Mouse (Mus musculus) kidney, adult 2 months (tissue): ENCODE results near the gene Morn1. TPM values are rescaled to one million over a fixed set of nuclear protein-coding genes. Genes with fewer than 3 reads are reported as not detected.

Experiments used
- DNase-seq: peaks from one replicate; pipeline ENCODE4 v3.0.0; 2021
- H3K27ac ChIP-seq: fragments of 200-500 bp; 2 replicates; pipeline ENCODE4 v1.5.1; 2012; ENCODE audit warnings: low read depth, low read length, control low read depth, inconsistent platforms; ENCODE audit not compliant: insufficient read depth
- H3K27me3 ChIP-seq: fragments of 200-500 bp; replicated peaks from 2 replicates; pipeline ENCODE4 v1.6.1; 2012; ENCODE audit warnings: mild to moderate bottlenecking, moderate library complexity, low read length, inconsistent platforms; ENCODE audit not compliant: control insufficient read depth, insufficient read depth
- H3K36me3 ChIP-seq: fragments of 200-500 bp; 2 replicates; pipeline ENCODE4 v1.6.1; 2012; ENCODE audit warnings: mild to moderate bottlenecking, moderate library complexity, low read length, inconsistent platforms; ENCODE audit not compliant: control insufficient read depth, insufficient read depth
- H3K4me1 ChIP-seq: fragments of 200-500 bp; 2 replicates; pipeline ENCODE4 v1.6.1; 2011; ENCODE audit warnings: low read length; ENCODE audit not compliant: control insufficient read depth, insufficient read depth
- H3K4me3 ChIP-seq: fragments of 200-500 bp; 2 replicates; pipeline ENCODE4 v1.5.1; 2011; ENCODE audit warnings: mild to moderate bottlenecking, low read depth, low read length, control low read depth; ENCODE audit not compliant: insufficient read depth
- CTCF ChIP-seq: fragments of 200-500 bp; conservative IDR thresholded peaks from 2 replicates; pipeline ENCODE4 v1.5.1; 2011; ENCODE audit warnings: low read depth, mild to moderate bottlenecking, control low read depth, low read length, moderate library complexity, mixed read lengths; ENCODE audit not compliant: insufficient read depth, insufficient read length
- POLR2A ChIP-seq: fragments of 200-500 bp; IDR thresholded peaks from one replicate; pipeline ENCODE4 v1.6.1; 2011; ENCODE audit warnings: low read depth, low read length, control low read depth
- WGBS: fragments of 180-500 bp; shearing (Covaris S2); methylation state at CpG from one replicate; pipeline ENCODE4 v1.1.7; 2018; 5-methylcytosine and 5-hydroxymethylcytosine counted together
- polyA plus RNA-seq: library from polyadenylated mRNA; depleted of rRNA; stranded (reverse); fragments of >200 nt; gene quantifications from 2 replicates; pipeline ENCODE4 v1.2.3, GENCODE M21; 2012

Gene Morn1
- polyA plus RNA-seq, 1 experiment, result 10.4 TPM

DNA sequence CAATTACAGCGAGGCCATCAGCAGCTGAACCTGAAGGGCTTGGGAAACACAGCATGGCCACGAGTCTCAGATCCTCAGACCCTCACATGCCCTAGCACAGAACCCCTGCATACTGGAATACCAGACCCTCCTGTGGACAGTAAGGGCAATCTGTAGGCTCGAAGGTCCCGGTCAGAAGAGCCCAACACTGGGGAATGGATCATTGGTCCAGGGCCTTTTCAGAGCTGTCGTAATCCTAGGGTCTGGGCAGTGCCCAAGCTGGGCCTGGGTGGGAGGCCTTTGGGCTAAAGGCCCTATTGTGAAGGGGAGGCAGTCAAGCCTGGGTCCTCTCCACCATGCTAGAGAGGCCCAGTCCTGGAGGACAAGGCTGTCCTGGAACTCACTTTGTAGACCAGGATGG lies 56.5 kb downstream of the Morn1 start:
- 94% methylated on average over 5 of the region's 5 CpGs for WGBS
- no peak overlapping the region for H3K27ac ChIP-seq

DNA sequence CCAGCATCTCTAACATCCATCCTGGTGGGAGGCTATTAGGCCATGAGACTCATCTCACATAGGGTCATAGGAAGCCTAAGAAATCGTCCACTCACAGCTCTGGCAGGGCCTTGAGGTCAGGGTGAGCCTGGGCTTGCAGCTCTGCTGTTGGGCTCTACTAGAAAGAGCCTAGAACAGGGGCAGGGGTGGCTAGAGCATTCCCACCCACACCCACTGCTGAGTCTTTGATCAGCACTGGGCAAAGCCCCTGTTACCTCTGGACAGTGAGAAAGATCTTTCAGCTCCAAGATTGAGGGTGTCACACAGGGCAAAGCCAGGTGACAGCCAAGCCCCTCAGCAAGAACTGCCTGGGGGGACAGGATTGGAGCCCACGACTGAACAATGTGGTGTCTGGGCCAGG lies 57.0 kb downstream of the Morn1 start:
- Histone ChIP-seq H3K27me3 (no peaks in the 10 kb centered on the region), H3K27ac (peak overlapping the region; percentile 75), H3K4me3 (no peak overlapping the region), H3K4me1 (peaks cover 29% of the 10 kb centered on the region), H3K36me3 (no peaks in the 10 kb centered on the region)
- no peak for DNase-seq
- 54% methylated on average over 2 of the region's 2 CpGs for WGBS
- TF ChIP-seq POLR2A (no peak), CTCF (no peak)

More for the DNA sequence above, 56.5 kb downstream of the Morn1 start:
- Histone ChIP-seq H3K4me1 (peaks cover 28% of the 10 kb centered on the region), H3K27me3 (no peaks in the 10 kb centered on the region), H3K36me3 (no peaks in the 10 kb centered on the region), H3K4me3 (no peak overlapping the region)
- no peak for DNase-seq
- TF ChIP-seq POLR2A, result no peak
- TF ChIP-seq CTCF, result no peak

DNA sequence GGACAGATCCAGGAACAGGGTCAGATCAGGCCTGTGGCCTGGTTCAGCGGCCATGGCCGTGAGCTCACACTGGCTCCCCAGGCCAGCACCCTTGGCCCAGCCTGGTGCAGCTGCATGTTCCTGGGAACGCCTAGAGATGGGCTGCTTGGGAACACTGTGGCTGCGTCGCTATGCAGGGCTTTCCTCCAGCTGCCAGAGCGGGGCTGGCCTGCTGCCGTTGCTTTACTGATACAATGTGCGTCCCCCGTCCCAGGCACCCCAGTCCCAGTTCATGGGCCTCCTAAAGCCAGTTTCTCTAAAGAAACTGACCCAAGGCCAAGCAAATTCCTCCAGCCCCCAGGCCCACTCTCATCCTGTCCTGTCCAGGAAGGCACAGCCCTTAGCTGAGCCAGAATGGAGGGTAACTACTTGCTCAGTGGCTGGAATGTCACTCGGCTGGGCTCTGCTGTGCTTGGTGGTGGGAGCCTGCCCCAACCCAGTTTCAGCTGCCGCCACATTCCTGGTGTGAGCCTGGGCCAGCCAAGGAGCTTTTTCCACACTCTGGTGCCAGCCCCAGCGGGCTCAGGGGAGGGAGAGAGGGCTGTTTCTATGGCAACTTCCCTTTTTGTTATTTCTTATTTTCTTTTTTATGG lies 57.6 kb downstream of the Morn1 start:
- peak overlapping the region; percentile 75 for H3K27ac ChIP-seq
- no peaks in the 10 kb centered on the region for H3K36me3 ChIP-seq
- WGBS, result 42% methylated on average over 12 of the region's 12 CpGs

DNA sequence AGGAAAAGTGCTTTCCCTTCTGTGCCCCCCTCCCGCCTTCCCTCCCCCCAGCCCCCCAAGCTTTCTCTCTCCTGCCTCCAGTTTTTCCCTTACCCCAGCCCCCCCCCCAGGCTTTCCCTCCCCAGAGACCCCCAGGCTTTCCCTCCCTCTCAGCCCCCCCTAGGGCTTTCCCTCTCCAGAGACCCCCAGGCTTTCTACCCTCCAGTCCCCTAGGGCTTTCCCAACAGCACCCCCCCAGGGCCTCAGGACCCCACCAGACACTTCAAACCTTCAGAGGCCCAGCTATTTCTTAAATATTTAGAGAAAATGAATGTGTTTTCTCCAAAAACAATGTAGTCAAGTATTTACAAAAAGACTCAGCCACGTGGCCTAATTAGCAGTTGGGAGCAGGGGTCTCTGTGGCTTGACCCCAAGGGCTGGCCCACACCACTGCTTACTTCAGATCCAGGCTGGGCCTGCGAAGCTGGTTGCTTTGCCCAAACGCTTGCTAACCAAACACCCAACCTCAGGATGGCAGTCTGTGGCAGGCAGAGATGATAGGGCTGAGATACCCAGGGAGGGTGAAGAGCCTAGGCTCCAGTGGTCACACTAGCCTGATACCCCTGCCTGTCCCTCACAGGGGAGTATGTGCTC lies 58.3 kb downstream of the Morn1 start:
- no peak for DNase-seq
- Histone ChIP-seq H3K27me3 (no peaks in the 10 kb centered on the region), H3K4me1 (peaks cover 30% of the 10 kb centered on the region), H3K4me3 (no peak overlapping the region), H3K36me3 (no peaks in the 10 kb centered on the region), H3K27ac (no peak overlapping the region)
- WGBS, result 75% methylated on average over 4 of the region's 4 CpGs
- no peak for TF ChIP-seq POLR2A
- TF ChIP-seq CTCF, result 0 out of 2 replicates have a peak, but pooled peaks have one; percentile 21

More for the DNA sequence above, 57.6 kb downstream of the Morn1 start:
- no peaks in the 10 kb centered on the region for H3K27me3 ChIP-seq
- peaks cover 29% of the 10 kb centered on the region for H3K4me1 ChIP-seq
- no peak overlapping the region for H3K4me3 ChIP-seq
- TF ChIP-seq POLR2A, result no peak
- no peak for TF ChIP-seq CTCF
- peak; percentile 75 for DNase-seq

DNA sequence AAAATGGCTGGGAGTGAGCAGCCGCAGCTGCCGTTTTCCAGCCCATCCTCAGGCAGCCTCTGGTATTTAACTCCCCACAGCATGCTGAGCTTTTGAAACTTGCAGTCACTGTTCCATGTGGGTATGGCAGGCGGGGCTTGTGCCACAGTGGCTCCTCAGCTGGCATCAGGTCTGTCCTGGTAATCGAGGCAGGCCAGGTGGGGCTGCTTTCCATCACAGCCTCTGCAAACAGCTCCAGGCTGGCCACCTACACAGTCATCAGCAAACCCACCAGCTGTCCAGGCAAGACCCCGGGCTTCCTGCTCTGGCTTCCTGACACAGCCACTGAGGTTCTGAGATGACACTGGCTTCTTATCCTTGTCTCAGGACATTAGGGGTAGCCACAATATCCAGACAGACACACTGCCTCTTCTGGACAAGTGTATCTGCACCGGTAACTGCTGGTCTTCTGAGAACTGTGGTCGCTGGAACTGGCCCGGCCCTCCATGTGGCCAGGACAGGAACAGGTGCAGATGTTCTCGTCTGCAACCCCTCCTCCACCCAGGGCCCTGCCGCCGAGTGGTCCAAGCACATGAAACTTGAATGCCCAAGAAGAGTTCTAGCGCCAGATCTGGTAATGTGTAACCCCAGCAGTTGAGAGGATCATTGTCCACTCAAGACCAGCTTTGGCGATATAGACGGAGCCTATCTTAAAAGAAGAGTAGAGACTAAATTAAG lies 59.9 kb downstream of the Morn1 start:
- H3K27ac ChIP-seq, result no peak overlapping the region
- no peak for TF ChIP-seq CTCF
- no peak for TF ChIP-seq POLR2A
- no peaks in the 10 kb centered on the region for H3K27me3 ChIP-seq
- no peaks in the 10 kb centered on the region for H3K36me3 ChIP-seq
- H3K4me1 ChIP-seq, result peaks cover 30% of the 10 kb centered on the region
- H3K4me3 ChIP-seq, result no peak overlapping the region
- no peak for DNase-seq
- WGBS, result 48% methylated on average over 14 of the region's 14 CpGs

DNA sequence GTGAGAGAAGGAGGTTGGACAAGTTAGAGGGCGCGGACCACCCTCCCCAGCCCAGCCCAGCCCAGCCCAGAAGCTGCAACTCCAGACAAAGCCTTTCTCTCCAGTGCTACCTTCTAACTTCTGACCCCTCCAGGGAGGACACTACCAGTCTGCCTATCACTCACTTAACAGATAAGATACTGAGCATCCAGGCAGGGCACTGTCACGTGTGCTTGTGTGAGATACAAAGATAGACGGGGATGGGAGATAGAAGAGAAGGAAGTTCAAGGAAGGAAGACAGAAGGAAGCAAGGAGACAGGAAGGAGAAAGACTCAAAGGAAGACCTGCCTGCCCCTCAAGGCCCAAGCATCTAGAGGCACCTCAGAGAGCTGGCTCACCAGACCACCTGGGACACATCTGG lies 62.1 kb downstream of the Morn1 start:
- TF ChIP-seq CTCF (no peak), POLR2A (no peak)
- Histone ChIP-seq H3K4me1 (peaks cover 34% of the 10 kb centered on the region), H3K4me3 (no peak overlapping the region), H3K27me3 (no peaks in the 10 kb centered on the region), H3K27ac (peak overlapping the region; percentile 84), H3K36me3 (no peaks in the 10 kb centered on the region)
- no peak for DNase-seq
- WGBS, result 76% methylated on average over 4 of the region's 4 CpGs

DNA sequence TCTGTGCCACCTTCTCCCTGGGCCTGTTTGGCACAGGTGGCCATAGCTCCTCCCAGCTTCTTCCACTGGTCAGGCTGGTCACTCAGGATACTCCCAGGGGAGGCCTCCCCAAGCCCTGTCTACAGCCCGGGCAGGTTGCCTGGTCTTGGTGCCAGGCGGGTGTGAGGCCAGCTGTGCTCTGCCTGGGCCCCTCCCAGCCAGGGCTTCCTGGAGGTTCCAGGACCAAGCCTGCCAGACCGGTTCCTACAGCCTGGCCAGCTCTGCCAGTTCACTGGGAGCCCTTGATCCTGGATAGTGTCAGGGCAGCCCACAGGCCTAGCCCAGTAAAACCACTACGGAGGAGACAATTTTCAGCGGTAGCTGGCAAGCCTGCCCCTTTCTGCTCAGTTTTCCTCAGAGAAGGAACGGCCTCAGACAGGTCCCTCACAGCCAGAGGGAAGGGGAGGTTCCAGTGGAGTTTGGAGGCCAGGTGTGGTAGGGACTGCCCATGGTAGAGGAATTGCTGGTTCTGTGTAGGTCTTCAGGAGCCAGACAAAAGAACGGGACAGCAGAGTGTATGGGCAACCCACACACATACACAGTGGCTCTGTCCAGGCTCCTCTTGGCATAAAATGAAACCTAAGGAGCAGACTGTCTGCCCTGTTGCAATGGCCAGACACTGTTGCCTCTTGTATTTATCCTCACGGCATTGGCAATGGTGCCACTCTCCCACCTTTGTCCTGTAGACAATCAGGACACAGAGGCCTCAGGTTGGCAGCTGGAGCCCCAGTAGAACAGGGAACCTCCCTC lies 62.7 kb downstream of the Morn1 start:
- Histone ChIP-seq H3K36me3 (no peaks in the 10 kb centered on the region), H3K4me1 (peaks cover 29% of the 10 kb centered on the region), H3K4me3 (no peak overlapping the region), H3K27me3 (no peaks in the 10 kb centered on the region), H3K27ac (peak overlapping the region; percentile 84)
- 34% methylated on average over 8 of the region's 8 CpGs for WGBS
- peak; percentile 96 for DNase-seq
- no peak for TF ChIP-seq CTCF
- TF ChIP-seq POLR2A, result no peak
